Mouse (Mus musculus) lung, postnatal 36 days (tissue): ENCODE results near the gene Nacc2.

ENCODE experiments used
- DNase-seq: peaks from one replicate; pipeline ENCODE4 v3.0.0; 2022; ENCODE audit warnings: mixed read lengths

Gene Nacc2

GRCm38 (mm10) chr2:26139034-26139544 is 16.1 kb upstream of the Nacc2 start:
- DNase-seq = no peak

- no peak for DNase-seq
These were observed 15.4 kb upstream of the Nacc2 start for GRCm38 (mm10) chr2:26138252-26139033.

- no peak for DNase-seq
These were observed 11.6 kb upstream of the Nacc2 start for GRCm38 (mm10) chr2:26134591-26134990.

- peak; percentile 84 for DNase-seq
These were observed 9.9 kb upstream of the Nacc2 start for GRCm38 (mm10) chr2:26132628-26133551.

GRCm38 (mm10) chr2:26131327-26131726 is 8.3 kb upstream of the Nacc2 start:
- no peak for DNase-seq

- no peak for DNase-seq
These were observed 6.9 kb upstream of the Nacc2 start for GRCm38 (mm10) chr2:26129962-26130361.

- DNase-seq = no peak
These were observed 6.3 kb upstream of the Nacc2 start for GRCm38 (mm10) chr2:26129346-26129745.

GRCm38 (mm10) chr2:26122171-26123078 is 595 bp downstream of the Nacc2 start:
- DNase-seq = peak; percentile 73

- DNase-seq = no peak
These were observed 1.4 kb downstream of the Nacc2 start for GRCm38 (mm10) chr2:26121541-26122083.

- peak; percentile 23 for DNase-seq
These were observed 3.4 kb downstream of the Nacc2 start for GRCm38 (mm10) chr2:26119626-26120025.

- DNase-seq = no peak
These were observed 3.8 kb downstream of the Nacc2 start for GRCm38 (mm10) chr2:26119310-26119592.

GRCm38 (mm10) chr2:26118584-26119309 is 4.3 kb downstream of the Nacc2 start:
- peak; percentile 26 for DNase-seq

GRCm38 (mm10) chr2:26117580-26117979 is 5.4 kb downstream of the Nacc2 start:
- DNase-seq = no peak

- no peak for DNase-seq
These were observed 6.5 kb downstream of the Nacc2 start for GRCm38 (mm10) chr2:26116550-26116949.

- DNase-seq = no peak
These were observed 7.8 kb downstream of the Nacc2 start for GRCm38 (mm10) chr2:26115215-26115614.

- DNase-seq = no peak
These were observed 14.8 kb downstream of the Nacc2 start for GRCm38 (mm10) chr2:26108237-26108636.

GRCm38 (mm10) chr2:26107011-26107410 is 16.0 kb downstream of the Nacc2 start:
- peak; percentile 7 for DNase-seq

- DNase-seq = no peak
These were observed 16.8 kb downstream of the Nacc2 start for GRCm38 (mm10) chr2:26106233-26106632.

GRCm38 (mm10) chr2:26100296-26100695 is 22.7 kb downstream of the Nacc2 start:
- no peak for DNase-seq

GRCm38 (mm10) chr2:26099851-26100250 is 23.2 kb downstream of the Nacc2 start:
- no peak for DNase-seq

- no peak for DNase-seq
These were observed 23.8 kb downstream of the Nacc2 start for GRCm38 (mm10) chr2:26099260-26099659.

- DNase-seq = no peak
These were observed 29.1 kb downstream of the Nacc2 start for GRCm38 (mm10) chr2:26093897-26094296.
